Mouse (Mus musculus): ENCODE measurements around the gene Ate1. TPM values are rescaled to one million over a fixed set of nuclear protein-coding genes. Genes with fewer than 3 reads are reported as not detected.
"Not testable (repeated sequence)": the region's sequence is repeated elsewhere in the genome, so short reads cannot be mapped to it uniquely, and the experiment has no call there.

Gene Ate1
- polyA plus RNA-seq, 1 experiment from 2014 or later, result 117 TPM

GRCm38 (mm10) chr7:130519096-130520048 is 797 bp downstream of the Ate1 start:
- no peaks in the 10 kb centered on the region for H3K9me3 ChIP-seq
- peak; percentile 99 for ATAC-seq (replicated peaks)
- H3K36me3 ChIP-seq (replicated peaks), result 0 out of 2 replicates have a peak, but pooled peaks cover 3% of the 10 kb centered on the region
- H3K27ac ChIP-seq, result peak overlapping the region; percentile 97
- H3K4me3 ChIP-seq, result peak overlapping the region; percentile 87
- under 1% methylated on average over 89 of the region's 90 CpGs for WGBS
- H3K27me3 ChIP-seq (replicated peaks), result no peaks in the 10 kb centered on the region
- H3K4me2 ChIP-seq, result peak overlapping the region; percentile 87
- peaks cover 26% of the 10 kb centered on the region for H3K4me1 ChIP-seq
- peak overlapping the region; percentile 96 for H3K9ac ChIP-seq

- Histone ChIP-seq H3K9ac (peak overlapping the region; percentile 96), H3K4me1 (peaks cover 26% of the 10 kb centered on the region), H3K27me3 (replicated peaks) (no peaks in the 10 kb centered on the region), H3K36me3 (replicated peaks) (0 out of 2 replicates have a peak, but pooled peaks cover 3% of the 10 kb centered on the region), H3K4me3 (peak overlapping the region; percentile 87), H3K4me2 (peak overlapping the region; percentile 87), H3K9me3 (no peaks in the 10 kb centered on the region), H3K27ac (peak overlapping the region; percentile 97)
- 41% methylated on average over 26 of the region's 26 CpGs for WGBS
- ATAC-seq (replicated peaks), result no peak
Observed at GRCm38 (mm10) chr7:130518213-130519095, 1.7 kb downstream of the Ate1 start.

GRCm38 (mm10) chr7:130510243-130510642 is 9.9 kb downstream of the Ate1 start:
- Histone ChIP-seq H3K36me3 (replicated peaks) (peaks cover 26% of the 10 kb centered on the region; the same call in 1 of the 2 replicates), H3K27ac (no peak overlapping the region), H3K27me3 (replicated peaks) (no peaks in the 10 kb centered on the region), H3K4me3 (no peak overlapping the region), H3K9me3 (no peaks in the 10 kb centered on the region), H3K4me1 (no peaks in the 10 kb centered on the region), H3K9ac (no peak overlapping the region), H3K4me2 (no peak overlapping the region)
- ATAC-seq (replicated peaks), result no peak
- 96% methylated on average over 5 of the region's 5 CpGs for WGBS

GRCm38 (mm10) chr7:130503006-130503405 is 17.2 kb downstream of the Ate1 start:
- Histone ChIP-seq H3K4me2 (no peak overlapping the region), H3K4me1 (no peaks in the 10 kb centered on the region), H3K36me3 (replicated peaks) (peaks cover 33% of the 10 kb centered on the region), H3K27me3 (replicated peaks) (no peaks in the 10 kb centered on the region), H3K9me3 (no peaks in the 10 kb centered on the region), H3K4me3 (no peak overlapping the region), H3K9ac (no peak overlapping the region), H3K27ac (no peak overlapping the region)
- no peak for ATAC-seq (replicated peaks)
- 96% methylated on average over 5 of the region's 5 CpGs for WGBS

GRCm38 (mm10) chr7:130501499-130501898 is 18.7 kb downstream of the Ate1 start:
- H3K27me3 ChIP-seq (replicated peaks), result no peaks in the 10 kb centered on the region
- H3K4me2 ChIP-seq, result no peak overlapping the region
- no peak overlapping the region for H3K4me3 ChIP-seq
- no peaks in the 10 kb centered on the region for H3K4me1 ChIP-seq
- ATAC-seq (replicated peaks), result no peak
- 80% methylated on average over 1 of the region's 1 CpGs for WGBS
- peaks cover 26% of the 10 kb centered on the region for H3K36me3 ChIP-seq (replicated peaks)
- H3K27ac ChIP-seq, result no peak overlapping the region
- H3K9me3 ChIP-seq, result no peaks in the 10 kb centered on the region
- H3K9ac ChIP-seq, result no peak overlapping the region

GRCm38 (mm10) chr7:130493346-130493745 is 26.8 kb downstream of the Ate1 start:
- Histone ChIP-seq H3K36me3 (replicated peaks) (peaks cover 3% of the 10 kb centered on the region; the same call in 1 of the 2 replicates), H3K9ac (no peak overlapping the region), H3K4me2 (no peak overlapping the region), H3K4me3 (no peak overlapping the region), H3K9me3 (no peaks in the 10 kb centered on the region), H3K27me3 (replicated peaks) (no peaks in the 10 kb centered on the region), H3K27ac (no peak overlapping the region), H3K4me1 (no peaks in the 10 kb centered on the region)
- WGBS, result 84% methylated on average over 3 of the region's 3 CpGs
- no peak for ATAC-seq (replicated peaks)

GRCm38 (mm10) chr7:130492026-130492425 is 28.1 kb downstream of the Ate1 start:
- no peak for ATAC-seq (replicated peaks)
- H3K4me3 ChIP-seq, result no peak overlapping the region
- no peaks in the 10 kb centered on the region for H3K27me3 ChIP-seq (replicated peaks)
- H3K36me3 ChIP-seq (replicated peaks), result no peaks in the 10 kb centered on the region; the same call in 1 of the 2 replicates
- H3K27ac ChIP-seq, result no peak overlapping the region
- H3K4me2 ChIP-seq, result no peak overlapping the region
- no peaks in the 10 kb centered on the region for H3K9me3 ChIP-seq
- no peak overlapping the region for H3K9ac ChIP-seq
- no peaks in the 10 kb centered on the region for H3K4me1 ChIP-seq

GRCm38 (mm10) chr7:130479003-130479402 is 41.2 kb downstream of the Ate1 start:
- not testable (repeated sequence) for ATAC-seq (replicated peaks); H3K9me3 ChIP-seq
- WGBS, result 89% methylated on average over 3 of the region's 3 CpGs

GRCm38 (mm10) chr7:130475970-130476369 is 44.2 kb downstream of the Ate1 start:
- H3K9ac ChIP-seq, result no peak overlapping the region
- H3K4me3 ChIP-seq, result no peak overlapping the region
- WGBS, result 25% methylated on average over 2 of the region's 2 CpGs
- H3K4me2 ChIP-seq, result no peak overlapping the region
- H3K27me3 ChIP-seq (replicated peaks), result peaks cover 3% of the 10 kb centered on the region; the same call in 1 of the 2 replicates
- 0 out of 2 replicates have a peak, but pooled peaks cover 2% of the 10 kb centered on the region for H3K36me3 ChIP-seq (replicated peaks)
- no peaks in the 10 kb centered on the region for H3K9me3 ChIP-seq
- H3K27ac ChIP-seq, result no peak overlapping the region
- peaks cover 8% of the 10 kb centered on the region for H3K4me1 ChIP-seq
- ATAC-seq (replicated peaks), result no peak

More at GRCm38 (mm10) chr7:130479003-130479402, 41.2 kb downstream of the Ate1 start:
- H3K36me3 ChIP-seq (replicated peaks); H3K9ac ChIP-seq; H3K4me1 ChIP-seq; H3K27me3 ChIP-seq (replicated peaks); H3K4me3 ChIP-seq; H3K27ac ChIP-seq; H3K4me2 ChIP-seq: not testable (repeated sequence)

- H3K4me3 ChIP-seq, result no peak overlapping the region
- H3K27me3 ChIP-seq (replicated peaks), result peaks cover 3% of the 10 kb centered on the region; the same call in 1 of the 2 replicates
- H3K27ac ChIP-seq, result no peak overlapping the region
- peaks cover 14% of the 10 kb centered on the region for H3K4me1 ChIP-seq
- 64% methylated on average over 3 of the region's 3 CpGs for WGBS
- no peak for ATAC-seq (replicated peaks)
- no peak overlapping the region for H3K4me2 ChIP-seq
- H3K36me3 ChIP-seq (replicated peaks), result no peaks in the 10 kb centered on the region
- no peak overlapping the region for H3K9ac ChIP-seq
- H3K9me3 ChIP-seq, result no peaks in the 10 kb centered on the region
Observed at GRCm38 (mm10) chr7:130473881-130474280, 46.3 kb downstream of the Ate1 start.

GRCm38 (mm10) chr7:130472683-130473082 is 47.5 kb downstream of the Ate1 start:
- H3K36me3 ChIP-seq (replicated peaks), result no peaks in the 10 kb centered on the region
- no peak overlapping the region for H3K9ac ChIP-seq
- H3K4me1 ChIP-seq, result peaks cover 14% of the 10 kb centered on the region
- H3K9me3 ChIP-seq, result no peaks in the 10 kb centered on the region
- H3K27ac ChIP-seq, result no peak overlapping the region
- H3K27me3 ChIP-seq (replicated peaks), result peaks cover 3% of the 10 kb centered on the region; the same call in 1 of the 2 replicates
- no peak overlapping the region for H3K4me2 ChIP-seq
- no peak for ATAC-seq (replicated peaks)
- WGBS, result 10% methylated on average over 6 of the region's 6 CpGs
- H3K4me3 ChIP-seq, result no peak overlapping the region

- Histone ChIP-seq H3K27ac (no peak overlapping the region), H3K4me2 (no peak overlapping the region), H3K4me3 (no peak overlapping the region), H3K9me3 (no peaks in the 10 kb centered on the region), H3K9ac (no peak overlapping the region), H3K36me3 (replicated peaks) (no peaks in the 10 kb centered on the region), H3K27me3 (replicated peaks) (peaks cover 3% of the 10 kb centered on the region; the same call in 1 of the 2 replicates), H3K4me1 (peaks cover 14% of the 10 kb centered on the region)
- WGBS, result 15% methylated on average over 6 of the region's 6 CpGs
- no peak for ATAC-seq (replicated peaks)
Observed at GRCm38 (mm10) chr7:130471045-130471444, 49.1 kb downstream of the Ate1 start.
